In genomic region chr17:57799414-57799985, GRCm38 (mm10) we compare ENCODE assay signal across 24 mouse cellular contexts. TPM values are rescaled to one million over a fixed set of nuclear protein-coding genes. Genes with fewer than 3 reads are reported as not detected.
DNase-seq lines count a peak whose midpoint lies in the region; ATAC-seq and TF ChIP-seq lines count a peak whose summit lies in the region.
"Had no signal": no experiment of that assay in that cellular context is flagged by ENCODE, and none has a peak within 500 bp of the region (broad histone marks: within the 10 kb centered on the region; RNA-seq: fewer than 3 reads in every experiment).

No protein-coding gene starts in this region.

- no peaks in the 10 kb centered on the region for H3K27me3 ChIP-seq in hindbrain, embryonic 11.5 days (ENCODE audit: control insufficient read depth, insufficient read depth, low read length)
- H3K27me3 ChIP-seq in hindbrain, postnatal 0 days (ENCODE audit: insufficient read depth, low read length), result no peaks in the 10 kb centered on the region
- H3K27me3 ChIP-seq in forebrain, embryonic 13.5 days, result no peaks in the 10 kb centered on the region
- no peaks in the 10 kb centered on the region for H3K27me3 ChIP-seq in midbrain, embryonic 15.5 days (replicated peaks)
- H3K27me3 ChIP-seq: heart, embryonic 13.5 days; liver, embryonic 12.5 days had no signal

- DNase-seq in hindbrain, embryonic 11.5 days (ENCODE audit: low spot score), result peak; percentile 6
- no peak for DNase-seq in hindbrain, postnatal 0 days (ENCODE audit: low spot score)
- peak; percentile 7 for DNase-seq in brain, adult 2 months (ENCODE audit: low read depth, low spot score)
- no peak for DNase-seq in cerebellum, adult 9-10 months
- DNase-seq in c-Kit-positive CD71-positive TER-119-positive erythroid progenitor cells, embryonic 14.5 days (ENCODE audit: low spot score), result no peak
- DNase-seq: adrenal gland, adult 2 months; cerebellum, adult 18-20 months; heart, adult 11 months; left cerebral cortex, postnatal 4 days; lung, embryonic 14.5 days; thymus, postnatal 14 days had no signal

- no peak for TF ChIP-seq CTCF in hindbrain, postnatal 0 days (IDR thresholded peaks at IDR 0.05; ENCODE audit: low read depth)

- no peak overlapping the region for H3K4me3 ChIP-seq in hindbrain, embryonic 11.5 days (ENCODE audit: low read depth, low read length)
- H3K4me3 ChIP-seq in hindbrain, postnatal 0 days (ENCODE audit: low read length), result no peak overlapping the region
- no peak overlapping the region for H3K4me3 ChIP-seq in forebrain, embryonic 13.5 days
- no peak overlapping the region for H3K4me3 ChIP-seq in midbrain, embryonic 15.5 days
- H3K4me3 ChIP-seq: heart, embryonic 13.5 days; liver, embryonic 12.5 days had no signal

- no peak overlapping the region for H3K27ac ChIP-seq in hindbrain, embryonic 11.5 days (ENCODE audit: low read depth, low read length)
- no peak overlapping the region for H3K27ac ChIP-seq in hindbrain, postnatal 0 days
- H3K27ac ChIP-seq in forebrain, embryonic 13.5 days, result no peak overlapping the region
- no peak overlapping the region for H3K27ac ChIP-seq in midbrain, embryonic 15.5 days
- H3K27ac ChIP-seq: heart, embryonic 13.5 days; liver, embryonic 12.5 days; macrophage had no signal

- WGBS in hindbrain, embryonic 11.5 days, result 38% methylated on average over 3 of the region's 3 CpGs
- WGBS in hindbrain, postnatal 0 days, result 22% methylated on average over 3 of the region's 3 CpGs
- WGBS in forebrain, embryonic 13.5 days, result 29% methylated on average over 3 of the region's 3 CpGs
- WGBS in midbrain, embryonic 15.5 days, result 25% methylated on average over 3 of the region's 3 CpGs

- H3K4me2 ChIP-seq in hindbrain, embryonic 11.5 days (replicated peaks; ENCODE audit: low read depth, low read length), result no peak overlapping the region
- H3K4me2 ChIP-seq in hindbrain, postnatal 0 days (ENCODE audit: low read depth, low read length), result no peak overlapping the region
- H3K4me2 ChIP-seq in forebrain, embryonic 13.5 days, result no peak overlapping the region
- no peak overlapping the region for H3K4me2 ChIP-seq in midbrain, embryonic 15.5 days
- H3K4me2 ChIP-seq: heart, embryonic 13.5 days; liver, embryonic 12.5 days; lung, embryonic 14.5 days had no signal

- no peaks in the 10 kb centered on the region for H3K36me3 ChIP-seq in hindbrain, embryonic 11.5 days (ENCODE audit: control insufficient read depth, insufficient read depth, low read length)
- H3K36me3 ChIP-seq in hindbrain, postnatal 0 days (ENCODE audit: insufficient read depth, low read length), result no peaks in the 10 kb centered on the region
- no peaks in the 10 kb centered on the region for H3K36me3 ChIP-seq in forebrain, embryonic 13.5 days (ENCODE audit: poor library complexity, severe bottlenecking)
- no peaks in the 10 kb centered on the region for H3K36me3 ChIP-seq in midbrain, embryonic 15.5 days (replicated peaks)
- H3K36me3 ChIP-seq: heart, embryonic 13.5 days; liver, embryonic 12.5 days had no signal

- no peak overlapping the region for H3K9ac ChIP-seq in hindbrain, embryonic 11.5 days (ENCODE audit: low read depth, low read length)
- no peak overlapping the region for H3K9ac ChIP-seq in hindbrain, postnatal 0 days (replicated peaks; ENCODE audit: low read length)
- no peak overlapping the region for H3K9ac ChIP-seq in forebrain, embryonic 13.5 days
- H3K9ac ChIP-seq in midbrain, embryonic 15.5 days, result no peak overlapping the region
- H3K9ac ChIP-seq: heart, embryonic 13.5 days; liver, embryonic 12.5 days; lung, embryonic 14.5 days had no signal

- no peaks in the 10 kb centered on the region for H3K4me1 ChIP-seq in hindbrain, embryonic 11.5 days (replicated peaks; ENCODE audit: control insufficient read depth, insufficient read depth, low read length)
- H3K4me1 ChIP-seq in hindbrain, postnatal 0 days (ENCODE audit: insufficient read depth, low read length), result no peaks in the 10 kb centered on the region
- H3K4me1 ChIP-seq in forebrain, embryonic 13.5 days, result peaks cover 10% of the 10 kb centered on the region; the same call in 1 of the 2 replicates
- H3K4me1 ChIP-seq in midbrain, embryonic 15.5 days, result no peaks in the 10 kb centered on the region
- H3K4me1 ChIP-seq: heart, embryonic 13.5 days; liver, embryonic 12.5 days had no signal

- H3K9me3 ChIP-seq in hindbrain, embryonic 11.5 days (ENCODE audit: control insufficient read depth, low read length), result no peaks in the 10 kb centered on the region
- H3K9me3 ChIP-seq in hindbrain, postnatal 0 days (ENCODE audit: low read length), result no peaks in the 10 kb centered on the region
- H3K9me3 ChIP-seq in forebrain, embryonic 13.5 days (replicated peaks), result no peaks in the 10 kb centered on the region
- no peaks in the 10 kb centered on the region for H3K9me3 ChIP-seq in midbrain, embryonic 15.5 days

- peak; percentile 84 for ATAC-seq in hindbrain, embryonic 11.5 days (ENCODE audit: low FRiP score)
- no peak for ATAC-seq in hindbrain, postnatal 0 days
- peak; percentile 91; the same call in 1 of the 2 replicates for ATAC-seq in forebrain, embryonic 13.5 days
- peak; percentile 78 for ATAC-seq in midbrain, embryonic 15.5 days (replicated peaks)
- ATAC-seq: intestine, embryonic 16.5 days; liver, embryonic 12.5 days had no signal

RNA-seq across cellular contexts. Expression of gene Cntnap5c, which starts 30.1 kb away (rescaled TPM):
- polyA plus RNA-seq in hindbrain, embryonic 11.5 days (2014; fragmentation: Nextera tagmentation; extraction: Ambion mirVana), result 0.14 TPM in 1 of 2 replicates, not detected in the other
- 5.1 and 6.9 TPM in 2 replicates for total RNA-seq in hindbrain, postnatal 0 days (2014; rRNA removed)
- 2.4 and 2.9 TPM in 2 replicates for polyA plus RNA-seq in hindbrain, postnatal 0 days (2015; fragmentation: Nextera tagmentation; extraction: Ambion mirVana)
- polyA plus RNA-seq in forebrain, embryonic 13.5 days (2015; fragmentation: Nextera tagmentation; extraction: Ambion mirVana), result 0.70 and 0.76 TPM in 2 replicates
- 3.2 and 3.6 TPM in 2 replicates for polyA plus RNA-seq in midbrain, embryonic 15.5 days (2015; fragmentation: Nextera tagmentation; extraction: Ambion mirVana)
- total RNA-seq: adrenal gland, adult 2 months; gastrocnemius, adult 8-10 months; hematopoietic stem cell, adult 5-6 weeks had no signal
- polyA plus RNA-seq: adrenal gland, adult 2 months; heart, embryonic 13.5 days; intestine, embryonic 16.5 days; kidney, embryonic 16.5 days; liver, embryonic 12.5 days; lung, embryonic 14.5 days; macrophage; spleen, adult 2 months; stomach, embryonic 16.5 days had no signal

RNA-seq across cellular contexts. Expression of gene Gm21834, which starts 57.5 kb away (rescaled TPM):
- not detected in 2 replicates for polyA plus RNA-seq in hindbrain, embryonic 11.5 days (2014; fragmentation: Nextera tagmentation; extraction: Ambion mirVana)
- not detected in 2 replicates for total RNA-seq in hindbrain, postnatal 0 days (2014; rRNA removed)
- polyA plus RNA-seq in hindbrain, postnatal 0 days (2015; fragmentation: Nextera tagmentation; extraction: Ambion mirVana), result not detected in 2 replicates
- not detected in 2 replicates for polyA plus RNA-seq in forebrain, embryonic 13.5 days (2015; fragmentation: Nextera tagmentation; extraction: Ambion mirVana)
- polyA plus RNA-seq in midbrain, embryonic 15.5 days (2015; fragmentation: Nextera tagmentation; extraction: Ambion mirVana), result not detected in 2 replicates
- total RNA-seq: adrenal gland, adult 2 months; gastrocnemius, adult 8-10 months; hematopoietic stem cell, adult 5-6 weeks; layer of hippocampus, postnatal 25 days; left cerebral cortex, postnatal 4 days had no signal
- polyA plus RNA-seq: adrenal gland, adult 2 months; embryonic facial prominence, embryonic 14.5 days; heart, embryonic 13.5 days; intestine, embryonic 16.5 days; kidney, embryonic 16.5 days; liver, embryonic 12.5 days; lung, embryonic 14.5 days; macrophage; spleen, adult 2 months; stomach, embryonic 16.5 days had no signal

Comparison
In these comparisons a context has a peak if more than half of its experiments do, and no peak if none do; other contexts are left out.
1. DNase-seq: peak in hindbrain, embryonic 11.5 days (single experiment) and brain, adult 2 months (single experiment); none in hindbrain, postnatal 0 days (single experiment), cerebellum, adult 9-10 months (single experiment) and c-Kit-positive CD71-positive TER-119-positive erythroid progenitor cells, embryonic 14.5 days (single experiment).